Mouse (Mus musculus): ENCODE measurements around the gene Tas2r135.

The Tas2r135 gene

DNA sequence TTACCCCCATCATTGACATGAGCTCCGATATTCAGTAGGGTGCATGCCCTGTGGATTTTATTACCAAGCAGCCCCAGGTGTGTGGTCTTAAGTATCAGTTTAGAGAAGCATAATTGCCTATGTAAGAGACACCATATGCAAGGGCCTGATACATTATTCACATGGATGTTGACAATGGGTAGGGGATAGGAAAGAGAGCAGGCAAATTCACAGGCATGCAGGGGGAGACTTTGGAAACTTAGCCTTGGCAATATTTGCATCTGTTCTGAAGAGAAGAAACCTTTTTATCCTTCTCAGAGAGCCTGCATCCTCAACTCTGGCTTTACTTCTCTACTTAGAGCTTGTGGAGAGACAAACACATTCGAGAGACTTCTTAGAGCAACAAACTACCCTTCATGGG, at the start of gene Tas2r135:
Gene Tas2r135 (plus strand): TSS at position 301 of the 400 bp plus-strand sequence.
- in situ Hi-C loops (cut with MboI): no loop called here

DNA sequence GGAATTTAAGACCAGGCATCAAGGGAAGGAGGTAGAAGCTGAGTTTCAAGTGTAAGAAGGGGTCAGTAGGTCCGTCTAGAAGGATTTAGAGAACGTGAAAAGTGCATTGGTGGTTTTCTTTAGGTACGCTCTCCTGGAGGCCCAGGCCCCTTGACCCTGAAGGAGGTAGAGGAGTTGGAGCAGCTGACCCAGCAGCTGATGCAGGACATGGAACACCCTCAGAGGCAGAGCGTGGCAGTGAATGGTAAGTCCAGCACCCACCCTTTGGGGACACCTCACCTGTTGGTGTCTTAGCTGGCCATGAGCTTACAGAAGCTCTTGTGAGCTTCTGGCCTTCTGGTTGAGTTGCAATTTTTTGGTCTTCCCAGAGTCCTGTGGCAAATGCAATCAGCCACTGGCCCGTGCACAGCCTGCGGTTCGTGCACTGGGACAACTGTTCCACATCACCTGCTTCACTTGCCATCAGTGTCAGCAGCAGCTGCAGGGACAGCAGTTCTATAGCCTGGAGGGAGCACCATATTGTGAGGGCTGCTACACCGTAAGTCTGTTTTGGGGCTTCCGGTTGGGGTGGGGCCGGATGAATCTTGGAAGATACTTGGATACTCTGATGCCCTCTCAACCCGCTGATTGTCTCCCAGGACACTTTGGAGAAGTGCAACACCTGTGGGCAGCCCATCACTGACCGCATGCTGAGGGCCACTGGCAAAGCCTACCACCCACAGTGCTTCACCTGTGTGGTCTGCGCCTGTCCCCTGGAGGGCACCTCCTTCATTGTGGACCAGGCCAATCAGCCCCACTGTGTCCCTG, 49.2 kb upstream of the Tas2r135 start:
- in situ Hi-C loops (cut with MboI): no loop called here

DNA sequence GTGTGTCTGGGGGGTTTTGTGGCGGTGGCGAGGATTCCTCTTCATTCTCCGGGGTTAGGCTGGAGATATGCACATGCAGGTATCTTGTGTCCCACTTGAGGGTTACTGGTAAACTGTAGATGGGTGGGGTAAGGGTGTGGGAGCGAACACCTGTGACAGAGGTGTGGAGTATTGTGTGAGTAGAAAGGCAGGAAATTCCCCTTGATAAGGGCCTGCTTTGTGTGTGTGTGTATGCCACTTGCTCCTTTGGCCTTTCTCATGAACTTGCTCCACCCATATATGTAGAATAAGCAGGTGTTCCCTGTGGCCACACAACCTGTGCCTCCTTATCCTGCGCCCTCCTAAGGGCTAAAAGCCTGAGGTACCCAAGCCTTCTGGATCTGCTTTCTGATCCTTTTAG, 48.3 kb upstream of the Tas2r135 start:
- in situ Hi-C loops (cut with MboI): no loop called here

DNA sequence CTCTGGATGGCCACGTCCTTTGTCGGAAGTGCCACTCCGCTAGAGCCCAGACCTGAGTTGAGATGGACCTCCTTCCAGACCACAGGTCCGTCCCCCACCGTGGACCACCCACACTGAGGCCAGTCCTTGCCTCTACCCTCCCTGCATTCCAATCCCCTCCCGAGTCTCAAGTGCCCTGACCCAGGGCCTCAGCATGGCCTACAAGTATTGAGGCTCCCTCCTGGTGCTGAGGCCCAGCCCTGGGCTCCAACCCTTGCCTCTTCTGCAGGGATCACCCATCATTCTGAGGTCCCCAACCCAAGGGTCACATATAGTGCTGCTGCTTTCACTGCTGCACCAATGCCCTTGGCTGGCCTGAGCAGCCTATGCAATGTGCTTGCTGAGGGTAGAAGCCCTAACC, 47.3 kb upstream of the Tas2r135 start:
- in situ Hi-C loops (cut with MboI): no loop called here

DNA sequence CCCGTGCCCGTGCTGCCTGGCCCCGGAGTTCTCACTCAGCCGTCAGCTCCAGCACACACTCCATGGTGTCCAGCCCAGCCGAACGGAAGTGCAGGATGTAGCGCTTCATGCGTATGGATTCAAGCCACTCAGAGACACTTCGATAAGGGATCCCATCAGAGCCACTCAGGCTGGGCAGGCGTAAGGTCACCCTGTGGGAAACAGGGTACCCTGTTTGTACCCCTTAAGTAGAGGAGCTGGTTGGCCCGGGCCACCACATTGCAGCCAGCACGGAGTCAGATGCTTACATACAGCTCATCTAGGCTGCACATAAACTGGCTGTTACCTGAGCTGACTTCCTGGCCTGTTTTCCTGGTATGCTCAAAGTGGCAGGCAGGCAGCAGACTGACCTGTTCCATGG, 46.3 kb upstream of the Tas2r135 start:
- in situ Hi-C loops (cut with MboI): no loop called here

DNA sequence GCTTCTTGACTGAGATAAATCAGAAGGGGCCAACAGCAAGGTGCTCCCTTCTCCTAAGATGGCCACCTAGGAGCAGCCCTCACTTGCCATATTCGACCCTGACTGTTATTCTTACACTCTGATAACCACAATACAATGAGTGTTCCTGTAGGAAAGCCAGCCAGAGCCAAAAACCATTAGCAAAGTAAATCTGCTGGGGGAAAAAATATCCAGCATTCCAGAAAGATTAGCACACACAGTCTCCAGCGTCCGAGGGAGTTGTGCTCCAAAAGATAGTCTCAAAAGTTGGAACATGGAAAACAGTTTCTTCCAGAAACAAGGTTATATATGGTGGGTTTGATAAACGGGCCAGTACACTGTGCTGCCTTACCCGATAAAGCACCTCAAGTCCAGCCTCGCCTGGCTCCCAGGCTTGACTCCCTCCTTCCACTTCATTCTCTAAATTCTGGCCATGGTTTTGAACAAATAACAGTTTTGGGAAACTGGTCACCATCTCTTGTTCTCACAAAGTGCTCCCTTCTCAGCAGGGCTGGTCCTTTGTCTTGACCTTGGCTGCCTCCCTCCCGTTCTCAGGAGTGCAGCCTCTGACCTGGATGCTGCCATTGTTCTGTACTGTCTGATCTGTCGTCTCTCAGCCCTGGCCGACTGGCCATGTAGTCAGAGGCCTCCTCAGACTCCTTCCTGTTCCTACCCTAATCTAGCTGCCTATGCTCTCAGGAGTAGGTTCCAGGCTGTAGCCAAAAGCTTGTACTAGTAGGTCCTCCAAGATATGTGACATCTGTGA, 45.7 kb upstream of the Tas2r135 start:
- in situ Hi-C loops (cut with MboI): no loop called here

DNA sequence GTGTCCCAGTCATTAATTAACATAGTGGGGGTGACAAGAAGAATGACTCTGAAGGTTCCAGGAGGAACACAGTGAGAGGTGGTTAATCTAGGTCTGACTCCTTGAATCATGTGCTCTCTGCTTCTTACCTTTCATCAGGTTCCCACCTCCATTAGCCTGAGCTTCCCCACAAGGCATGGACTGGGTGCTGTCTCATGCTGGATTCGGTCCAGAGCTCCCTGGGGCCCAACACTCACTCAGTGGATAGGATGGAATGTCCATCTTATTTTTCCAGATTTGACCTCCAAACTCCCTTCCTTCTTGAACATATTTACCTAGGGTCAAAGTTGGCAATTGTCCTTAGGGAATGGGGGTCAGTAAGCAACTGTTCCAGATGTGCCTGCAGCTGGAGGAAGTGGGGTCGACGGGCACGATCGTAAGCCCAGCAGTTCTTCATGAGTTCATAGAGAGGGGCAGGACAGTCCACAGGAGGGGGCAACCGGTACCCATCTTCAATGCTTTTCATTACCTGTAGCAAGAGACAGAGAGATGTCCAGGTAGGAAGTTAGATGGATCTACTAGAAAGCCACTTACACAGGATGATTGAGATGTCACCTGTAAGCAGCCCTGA, 44.9 kb upstream of the Tas2r135 start:
- in situ Hi-C loops (cut with MboI): no loop called here

DNA sequence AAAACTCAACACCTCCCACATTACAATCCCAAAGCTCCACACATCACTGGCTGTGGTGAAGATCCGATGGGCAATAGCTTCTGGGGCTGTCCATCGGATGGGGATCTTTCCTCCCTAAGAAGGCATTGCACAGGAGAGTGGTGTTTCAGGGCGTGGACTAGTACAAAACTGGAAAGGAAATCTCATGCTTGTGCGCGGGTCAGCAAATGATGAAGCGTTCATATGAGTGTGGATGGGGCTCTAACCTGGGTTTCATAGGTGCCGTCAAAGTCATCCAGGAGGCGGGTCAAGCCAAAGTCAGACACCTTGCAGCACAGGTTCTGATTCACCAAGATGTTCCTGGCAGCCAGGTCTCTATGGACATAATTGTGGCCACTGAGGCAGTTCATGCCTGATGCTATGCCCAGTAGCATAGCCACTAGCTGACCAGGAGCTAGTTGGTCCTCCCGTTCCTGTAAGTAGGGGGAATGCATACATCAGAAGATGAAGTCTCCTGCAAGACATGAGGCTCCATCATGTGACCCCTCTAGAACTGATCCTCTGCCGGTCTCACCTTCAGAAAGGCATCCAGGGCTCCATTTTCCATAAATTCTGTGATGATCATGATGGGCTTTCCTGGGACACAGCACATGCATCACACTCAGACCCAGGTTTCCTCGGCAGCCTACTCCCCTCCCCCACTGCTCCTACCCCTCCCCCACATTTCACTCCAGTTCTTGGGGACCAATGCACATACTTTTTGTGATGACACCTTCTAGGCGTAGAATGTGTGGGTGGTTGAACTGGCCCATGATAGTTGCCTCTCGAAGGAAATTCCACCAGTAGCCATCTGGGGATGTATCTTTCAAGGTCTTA, 44.0 kb upstream of the Tas2r135 start:
- in situ Hi-C loops (cut with MboI): no loop called here

DNA sequence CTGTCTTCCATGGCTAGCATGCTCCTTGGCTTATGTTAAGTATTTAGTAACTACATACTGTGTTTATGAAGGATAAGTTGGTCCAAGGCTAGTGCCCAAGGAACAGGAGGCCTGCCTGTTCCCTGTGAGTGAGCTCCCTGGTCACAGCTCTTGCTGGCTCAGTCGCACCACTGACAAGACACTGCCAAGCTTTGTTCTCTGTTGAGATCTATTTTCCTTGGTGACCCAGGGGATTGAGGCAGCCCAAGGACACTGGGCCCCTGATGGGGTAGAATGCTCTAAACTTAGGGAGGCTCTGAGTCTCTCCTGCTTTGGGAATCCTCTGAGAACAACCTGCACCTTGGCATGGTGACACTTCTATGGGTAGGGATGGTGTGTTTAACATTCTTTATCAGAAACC, 43.2 kb upstream of the Tas2r135 start:
- in situ Hi-C loops (cut with MboI): no loop called here

DNA sequence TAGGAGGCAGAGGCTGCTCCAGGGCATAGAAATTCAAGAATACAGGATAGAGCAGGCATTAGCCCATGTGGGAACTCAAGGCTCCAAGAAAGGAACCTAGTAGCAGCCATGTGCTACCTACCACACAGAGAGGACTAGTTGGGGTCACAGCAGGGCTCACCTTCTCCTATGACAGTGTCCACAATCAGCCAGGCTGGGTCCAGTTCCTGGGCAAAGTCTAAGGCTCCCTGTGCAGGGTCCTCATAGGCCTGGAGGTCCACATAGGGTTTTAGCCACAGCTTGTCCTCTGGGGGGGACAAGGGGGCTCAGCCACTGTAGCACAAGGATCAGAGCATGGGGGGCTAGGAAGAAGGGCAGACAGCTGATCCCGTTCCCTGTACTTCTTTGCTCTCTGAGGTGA, 42.7 kb upstream of the Tas2r135 start:
- in situ Hi-C loops (cut with MboI): no loop called here

DNA sequence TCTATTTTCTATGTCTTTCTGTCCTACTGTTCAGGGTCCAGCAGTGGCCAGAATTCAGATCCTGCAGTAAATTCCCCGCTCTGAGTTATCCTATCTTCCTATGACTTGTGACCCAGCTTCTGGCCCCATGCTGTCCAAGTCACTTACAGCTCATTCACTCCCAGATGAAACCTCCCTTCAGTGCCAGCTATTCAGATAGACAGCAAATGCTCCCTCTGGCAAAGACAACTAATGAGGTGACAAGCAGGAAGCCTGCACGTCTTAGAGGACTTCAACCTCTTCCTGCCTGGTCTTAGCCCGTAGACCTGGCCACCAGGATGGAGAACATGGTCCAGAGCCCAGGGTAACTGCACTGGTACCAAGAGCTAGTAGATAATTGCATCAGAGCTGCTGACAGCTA, 42.3 kb upstream of the Tas2r135 start:
- in situ Hi-C loops (cut with MboI): no loop called here

DNA sequence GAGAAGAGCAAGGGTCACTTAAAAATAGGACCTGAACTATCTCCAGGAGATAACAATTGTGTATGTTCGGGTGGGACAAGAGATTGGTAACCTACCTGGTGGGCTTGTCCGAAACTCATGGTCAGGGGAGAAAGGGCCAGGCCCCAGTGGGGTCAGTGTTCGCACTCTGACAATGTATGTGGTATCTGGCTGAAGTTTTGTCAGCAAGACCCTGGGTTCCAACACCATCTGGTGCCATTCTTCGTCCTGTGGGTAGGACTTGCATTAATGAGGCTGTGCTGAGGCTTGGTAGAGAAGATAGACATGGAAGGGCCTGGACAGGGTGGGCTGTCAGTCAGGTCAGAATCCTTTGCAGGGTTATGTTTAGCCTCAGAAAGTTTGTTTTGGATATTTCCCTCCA, 41.2 kb upstream of the Tas2r135 start:
- in situ Hi-C loops (cut with MboI): no loop called here

DNA sequence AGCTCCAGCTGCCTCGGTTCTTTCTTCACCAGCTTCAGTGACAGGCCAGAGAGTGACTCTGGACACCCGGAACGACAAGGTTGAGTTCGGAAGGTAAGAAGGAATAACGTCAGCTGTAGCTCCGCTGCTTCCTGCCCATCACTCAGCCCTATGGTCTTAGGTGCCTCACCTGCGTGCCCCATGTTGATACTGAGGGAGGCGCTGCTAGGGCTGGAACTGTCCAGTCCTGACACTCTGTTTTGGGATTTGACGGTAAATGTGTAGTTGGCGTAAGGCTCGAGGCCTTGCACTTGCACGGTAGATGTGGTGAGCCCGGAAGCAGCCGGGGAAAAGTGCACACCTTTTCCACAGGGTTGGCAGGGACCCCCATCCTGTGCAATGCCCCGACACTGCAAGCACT, 40.6 kb upstream of the Tas2r135 start:
- in situ Hi-C loops (cut with MboI): no loop called here

DNA sequence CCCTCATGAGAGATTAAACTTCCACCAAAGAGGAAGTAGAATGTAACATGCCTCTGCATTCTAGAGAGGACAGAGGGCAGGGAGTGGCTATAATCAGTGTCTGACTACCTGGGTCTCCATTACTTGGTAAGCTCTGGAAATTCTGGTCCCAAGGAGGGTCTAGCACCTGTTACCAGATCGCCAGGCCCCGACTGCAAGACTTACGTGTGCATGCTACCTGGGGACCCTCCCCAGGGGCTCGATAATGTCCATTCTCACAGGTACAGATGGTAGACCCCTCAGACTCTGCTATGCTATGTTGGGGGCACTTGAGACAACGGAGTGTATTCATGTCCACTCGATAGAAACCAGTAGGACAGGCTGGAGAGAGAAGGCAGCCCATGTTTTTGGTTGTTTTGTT, 40.0 kb upstream of the Tas2r135 start:
- in situ Hi-C loops (cut with MboI): no loop called here

DNA sequence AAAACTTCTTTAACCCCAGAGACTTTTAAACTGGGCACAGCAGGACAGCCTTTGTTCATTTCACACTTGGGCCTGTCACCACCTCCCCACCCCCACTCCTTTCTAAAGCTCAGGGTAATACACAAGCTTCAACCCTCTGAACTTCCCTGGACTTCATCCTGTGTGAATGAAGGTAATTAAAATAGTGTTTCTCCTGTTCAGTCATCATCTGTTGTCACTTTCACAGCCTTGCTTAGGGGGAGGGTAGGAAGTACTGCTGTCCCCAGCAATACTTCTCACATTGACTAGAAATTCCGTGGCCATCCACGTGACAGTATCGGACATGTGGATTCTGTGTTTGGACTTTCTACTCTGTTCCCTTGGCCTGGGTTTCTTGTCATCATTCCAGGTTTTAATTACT, 35.4 kb upstream of the Tas2r135 start:
- in situ Hi-C loops (cut with MboI): no loop called here

DNA sequence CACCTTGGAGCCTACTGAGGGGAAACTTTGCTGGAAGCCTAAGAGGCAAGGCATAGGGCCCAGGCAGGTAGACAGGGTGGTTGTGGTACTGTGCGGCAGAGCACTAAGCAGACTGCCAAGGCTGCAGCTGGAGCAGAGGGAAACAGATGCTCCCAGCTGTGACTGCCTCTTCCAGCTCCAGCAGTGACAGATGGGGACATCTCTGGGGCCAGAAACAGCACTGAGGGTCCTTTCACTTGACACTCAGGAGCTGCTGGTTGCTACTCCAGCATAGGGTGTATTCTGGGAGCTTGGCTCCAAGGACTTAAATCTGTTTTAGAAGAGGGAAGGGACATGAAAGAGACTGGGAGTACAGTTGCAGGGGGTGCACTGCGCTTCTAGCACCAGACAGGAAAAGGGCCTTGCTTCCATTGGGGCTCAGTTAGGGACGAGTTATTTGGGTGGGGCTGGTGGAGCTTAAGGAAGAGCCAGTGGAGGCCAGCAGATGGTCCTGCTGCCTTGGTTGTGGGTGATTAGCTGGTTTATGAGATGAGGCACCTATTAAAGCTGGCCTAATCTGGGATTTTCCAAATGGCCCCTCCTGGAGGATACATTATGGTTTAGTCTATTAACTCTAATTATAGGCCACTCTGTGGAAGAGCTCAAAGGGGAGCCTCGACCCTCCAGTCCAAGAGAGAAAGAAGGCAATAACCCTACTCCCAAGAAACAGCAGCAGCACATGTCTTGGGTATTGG, 34.4 kb upstream of the Tas2r135 start:
- in situ Hi-C loops (cut with MboI): no loop called here

DNA sequence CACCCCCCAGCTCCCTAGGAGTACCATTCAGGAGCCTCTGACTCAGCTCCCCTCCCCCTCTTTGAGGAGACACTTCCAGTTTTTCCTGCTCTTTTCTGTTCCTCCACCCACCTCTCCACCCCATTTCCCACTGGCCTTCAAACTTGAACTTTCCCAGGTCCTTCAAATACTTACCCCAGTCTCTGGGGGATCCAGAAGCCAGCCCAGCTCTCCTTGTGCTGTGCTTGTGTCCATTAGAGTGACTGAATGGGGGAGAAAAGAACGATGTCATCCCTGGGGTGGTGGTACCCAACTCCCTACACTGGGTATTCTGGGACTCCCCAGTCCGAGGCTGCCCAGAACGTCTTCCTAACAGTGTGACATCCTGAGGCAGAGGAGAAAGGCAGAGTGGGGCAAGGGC, 33.2 kb upstream of the Tas2r135 start:
- in situ Hi-C loops (cut with MboI): no loop called here

DNA sequence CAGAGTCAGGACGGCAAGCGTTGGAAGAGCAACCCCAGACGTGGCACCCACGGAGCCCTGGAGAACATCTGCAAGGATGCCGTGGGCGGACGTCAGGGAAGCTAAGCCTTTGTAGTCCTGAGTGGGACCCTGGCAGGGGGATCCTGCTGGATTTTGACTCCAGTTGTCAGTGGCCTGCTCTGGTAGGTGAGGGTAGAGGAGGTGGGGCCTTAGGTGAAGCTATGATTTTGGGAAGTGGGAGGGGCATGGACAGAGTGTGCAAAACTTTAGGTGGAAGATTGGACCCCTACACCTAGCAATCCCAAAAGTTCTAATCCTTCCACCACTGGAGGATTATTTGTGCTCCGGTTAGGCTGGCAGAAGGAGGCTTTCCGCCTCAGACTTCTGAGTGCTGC, 32.8 kb upstream of the Tas2r135 start:
- in situ Hi-C loops (cut with MboI): no loop called here

DNA sequence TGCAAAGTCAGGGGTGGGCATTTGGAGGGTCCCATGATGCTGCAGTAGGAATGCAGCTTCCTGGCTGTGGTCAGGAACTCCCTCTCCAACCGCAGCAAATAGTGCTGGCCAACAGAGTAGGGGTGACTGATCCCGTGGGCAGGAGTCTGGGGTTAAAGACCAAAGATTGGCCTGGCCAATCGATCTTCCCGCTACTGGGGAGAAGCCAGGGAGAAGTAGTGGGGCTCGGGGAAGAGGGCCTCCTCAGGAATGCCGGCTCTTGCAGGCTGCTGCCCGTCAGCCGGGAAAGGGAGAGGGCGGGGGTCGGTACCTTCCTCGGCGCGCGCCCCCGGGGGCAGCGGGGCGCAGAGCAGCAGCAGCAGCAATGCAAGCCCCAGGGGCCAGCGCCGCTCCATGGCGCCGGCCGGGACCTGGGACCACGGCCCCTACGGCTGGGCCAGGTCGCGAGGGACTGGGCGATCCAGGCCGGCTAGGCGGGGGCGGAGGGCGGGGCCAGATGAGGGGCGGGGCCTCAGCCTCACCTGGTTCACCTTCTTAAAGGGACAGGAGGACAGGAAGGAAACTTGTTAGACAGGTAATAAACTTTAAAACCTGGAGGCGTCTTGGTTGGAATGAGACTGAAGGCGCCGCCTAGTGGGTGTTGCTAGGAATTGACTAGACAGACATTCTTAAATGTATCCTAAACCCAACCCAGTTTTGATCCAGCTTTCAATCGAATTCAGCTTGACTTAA, 32.3 kb upstream of the Tas2r135 start, which contains the start of gene Epha1:
Gene Epha1 (minus strand): TSS at position 453 of the 732 bp plus-strand sequence.
- in situ Hi-C loops (cut with MboI): no loop called here

DNA sequence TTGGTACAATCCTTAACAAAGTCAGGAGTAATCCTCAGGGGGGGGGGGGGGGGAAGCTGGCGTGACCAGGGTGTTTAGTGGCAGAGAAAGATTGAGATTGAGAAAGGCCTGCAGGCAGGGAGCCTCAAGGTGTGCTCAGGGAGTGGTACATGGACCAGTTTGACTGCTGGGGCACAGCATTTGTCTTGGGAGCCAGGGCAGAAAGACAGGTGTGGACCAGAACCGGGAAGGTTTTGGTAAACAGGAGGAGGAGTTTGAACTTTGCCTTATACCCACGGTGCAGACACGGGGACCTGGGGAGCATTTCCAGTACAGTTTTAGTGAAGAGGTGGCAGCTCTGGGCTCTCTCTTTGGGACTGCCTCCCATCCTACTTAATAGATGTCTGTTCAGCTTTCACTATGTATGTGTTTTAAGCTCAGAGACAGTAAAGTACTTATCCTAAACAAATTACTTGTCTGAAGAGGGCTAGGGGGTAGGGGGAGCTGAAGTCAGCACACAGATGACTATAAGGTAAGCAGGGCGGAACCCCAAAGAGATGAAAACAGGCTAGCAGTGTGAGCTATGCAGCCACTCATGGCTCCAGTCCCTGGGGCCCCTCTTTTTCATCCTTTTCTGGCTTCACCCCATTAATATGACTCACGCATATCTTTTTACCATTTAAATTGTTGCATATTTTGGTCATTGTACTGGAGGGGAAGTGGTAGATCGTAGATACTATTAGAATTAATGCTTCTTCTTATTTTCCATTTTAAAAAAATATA, 31.4 kb upstream of the Tas2r135 start:
- in situ Hi-C loops (cut with MboI): no loop called here

Data from mature B cell (primary cell).